Mouse (Mus musculus) limb, embryonic 11.5 days (tissue): Measurements from ENCODE around the gene Rnf10. TPM values are rescaled to one million over a fixed set of nuclear protein-coding genes. Genes with fewer than 3 reads are reported as not detected.

ENCODE experiments used
- ATAC-seq: fragments of 200-750 bp; cut with Nextera tagmentation; 2 replicates; pipeline ENCODE4 v1.8.0; 2017; ENCODE audit warnings: low read depth; ENCODE audit not compliant: insufficient number of reproducible peaks, low FRiP score, low TSS enrichment
- DNase-seq: peaks from one replicate; pipeline ENCODE4 v3.0.0-alpha.2; 2015; ENCODE audit warnings: low spot score
- H3K27ac ChIP-seq: fragments of 300-500 bp; sonication (generic); replicated peaks from 2 replicates; pipeline ENCODE4 v1.5.1; 2014; ENCODE audit warnings: low read depth, mild to moderate bottlenecking, low read length
- H3K27me3 ChIP-seq: fragments of 300-500 bp; sonication (generic); 2 replicates; pipeline ENCODE4 v1.6.1; 2014; ENCODE audit warnings: mild to moderate bottlenecking, low read length, mixed read lengths; ENCODE audit not compliant: control insufficient read depth, insufficient read depth
- H3K36me3 ChIP-seq: fragments of 300-500 bp; sonication (generic); 2 replicates; pipeline ENCODE4 v1.6.1; 2014; ENCODE audit warnings: mild to moderate bottlenecking, low read length, moderate library complexity, mixed read lengths; ENCODE audit not compliant: control insufficient read depth, insufficient read depth
- H3K4me1 ChIP-seq: fragments of 300-500 bp; sonication (generic); 2 replicates; pipeline ENCODE4 v1.6.1; 2014; ENCODE audit warnings: low read length, mixed read lengths; ENCODE audit not compliant: control insufficient read depth, insufficient read depth
- H3K4me2 ChIP-seq: fragments of 300-500 bp; sonication (generic); 2 replicates; pipeline ENCODE4 v1.6.1; 2014; ENCODE audit warnings: low read depth, mild to moderate bottlenecking, moderate library complexity; ENCODE audit not compliant: severe bottlenecking
- H3K4me3 ChIP-seq: fragments of 300-500 bp; sonication (generic); 2 replicates; pipeline ENCODE4 v1.5.1; 2014; ENCODE audit warnings: low read depth, low read length
- H3K9ac ChIP-seq: fragments of 300-500 bp; sonication (generic); 2 replicates; pipeline ENCODE4 v1.6.1; 2014; ENCODE audit warnings: mild to moderate bottlenecking, low read length
- H3K9me3 ChIP-seq: fragments of 300-500 bp; sonication (generic); 2 replicates; pipeline ENCODE4 v1.6.1; 2016; ENCODE audit warnings: low read length; ENCODE audit not compliant: control insufficient read depth
- WGBS: fragments of 180-500 bp; shearing (Covaris S2); extraction: QIAGEN DNeasy Blood & Tissue Kit; methylation state at CpG from one replicate; pipeline ENCODE4 v1.1.7; 2014; 5-methylcytosine and 5-hydroxymethylcytosine counted together
- polyA plus RNA-seq: library from polyadenylated mRNA; unstranded; fragments of >200 nt; fragmentation: Nextera tagmentation; extraction: Ambion mirVana; gene quantifications from 2 replicates; pipeline ENCODE4 v1.2.1, GENCODE M21; 2014

Gene Rnf10
- polyA plus RNA-seq, 1 experiment from 2014 or later = 77.5 TPM

GRCm38 (mm10) chr5:115215273-115216185 is 57.2 kb downstream of the Rnf10 start:
- Histone ChIP-seq H3K4me2 (peak overlapping the region; percentile 62), H3K36me3 (no peaks in the 10 kb centered on the region), H3K27ac (no peak overlapping the region), H3K9me3 (no peaks in the 10 kb centered on the region), H3K4me1 (peaks cover 4% of the 10 kb centered on the region; the same call in 1 of the 2 replicates), H3K9ac (peak overlapping the region; percentile 62), H3K4me3 (peak overlapping the region; percentile 30), H3K27me3 (no peaks in the 10 kb centered on the region)
- DNase-seq (peak; percentile 34), ATAC-seq (peak; percentile 40; the same call in 1 of the 2 replicates)
- 26% methylated on average over 27 of the region's 27 CpGs for WGBS

- Histone ChIP-seq H3K36me3 (no peaks in the 10 kb centered on the region), H3K27me3 (no peaks in the 10 kb centered on the region), H3K9me3 (no peaks in the 10 kb centered on the region), H3K27ac (no peak overlapping the region), H3K4me2 (peak overlapping the region; percentile 62), H3K9ac (peak overlapping the region; percentile 62), H3K4me1 (peaks cover 4% of the 10 kb centered on the region; the same call in 1 of the 2 replicates), H3K4me3 (peak overlapping the region; percentile 30)
- ATAC-seq = peak; percentile 59; the same call in 1 of the 2 replicates
- DNase-seq = peak; percentile 76
- WGBS = 1% methylated on average over 17 of the region's 17 CpGs
These were observed 57.8 kb downstream of the Rnf10 start for GRCm38 (mm10) chr5:115214864-115215263.

GRCm38 (mm10) chr5:115212861-115213260 is 59.8 kb downstream of the Rnf10 start:
- Histone ChIP-seq H3K36me3 (no peaks in the 10 kb centered on the region), H3K27ac (no peak overlapping the region), H3K4me3 (no peak overlapping the region), H3K9me3 (no peaks in the 10 kb centered on the region), H3K9ac (no peak overlapping the region), H3K27me3 (no peaks in the 10 kb centered on the region), H3K4me2 (no peak overlapping the region), H3K4me1 (peaks cover 4% of the 10 kb centered on the region; the same call in 1 of the 2 replicates)
- DNase-seq (no peak), ATAC-seq (no peak)
- WGBS = 56% methylated on average over 4 of the region's 4 CpGs

- Histone ChIP-seq H3K27ac (no peak overlapping the region), H3K9me3 (no peaks in the 10 kb centered on the region), H3K4me2 (no peak overlapping the region), H3K36me3 (no peaks in the 10 kb centered on the region), H3K27me3 (no peaks in the 10 kb centered on the region), H3K4me1 (peaks cover 4% of the 10 kb centered on the region; the same call in 1 of the 2 replicates), H3K9ac (no peak overlapping the region), H3K4me3 (no peak overlapping the region)
- ATAC-seq (no peak), DNase-seq (no peak)
- WGBS = 82% methylated on average over 9 of the region's 9 CpGs
These were observed 60.2 kb downstream of the Rnf10 start for GRCm38 (mm10) chr5:115212451-115212850.

- no peak overlapping the region for H3K4me2 ChIP-seq
- no peak for ATAC-seq
- H3K4me1 ChIP-seq = peaks cover 2% of the 10 kb centered on the region; the same call in 1 of the 2 replicates
- no peaks in the 10 kb centered on the region for H3K9me3 ChIP-seq
- no peak overlapping the region for H3K27ac ChIP-seq
- H3K4me3 ChIP-seq = no peak overlapping the region
- peak; percentile 70 for DNase-seq
- no peaks in the 10 kb centered on the region for H3K27me3 ChIP-seq
- no peak overlapping the region for H3K9ac ChIP-seq
- H3K36me3 ChIP-seq = no peaks in the 10 kb centered on the region
- WGBS = 4% methylated on average over 1 of the region's 1 CpGs
These were observed 62.3 kb downstream of the Rnf10 start for GRCm38 (mm10) chr5:115210380-115210779.

- ATAC-seq = no peak
- Histone ChIP-seq H3K4me1 (peaks cover 5% of the 10 kb centered on the region; the same call in 1 of the 2 replicates), H3K4me2 (no peak overlapping the region), H3K9me3 (no peaks in the 10 kb centered on the region), H3K27ac (no peak overlapping the region), H3K27me3 (no peaks in the 10 kb centered on the region), H3K36me3 (no peaks in the 10 kb centered on the region), H3K9ac (no peak overlapping the region), H3K4me3 (no peak overlapping the region)
- 57% methylated on average over 5 of the region's 5 CpGs for WGBS
- no peak for DNase-seq
These were observed 64.1 kb downstream of the Rnf10 start for GRCm38 (mm10) chr5:115208601-115209000.

GRCm38 (mm10) chr5:115207892-115208291 is 64.8 kb downstream of the Rnf10 start:
- DNase-seq (no peak), ATAC-seq (no peak)
- Histone ChIP-seq H3K9ac (no peak overlapping the region), H3K4me3 (no peak overlapping the region), H3K36me3 (no peaks in the 10 kb centered on the region), H3K27ac (no peak overlapping the region), H3K4me2 (no peak overlapping the region), H3K27me3 (no peaks in the 10 kb centered on the region), H3K4me1 (peaks cover 5% of the 10 kb centered on the region; the same call in 1 of the 2 replicates), H3K9me3 (no peaks in the 10 kb centered on the region)
- WGBS = 14% methylated on average over 10 of the region's 16 CpGs

- H3K9me3 ChIP-seq = no peaks in the 10 kb centered on the region
- ATAC-seq = no peak
- H3K36me3 ChIP-seq = no peaks in the 10 kb centered on the region
- H3K9ac ChIP-seq = no peak overlapping the region
- H3K4me3 ChIP-seq = no peak overlapping the region
- DNase-seq = no peak
- WGBS = 61% methylated on average over 5 of the region's 5 CpGs
- peaks cover 5% of the 10 kb centered on the region; the same call in 1 of the 2 replicates for H3K4me1 ChIP-seq
- H3K27me3 ChIP-seq = no peaks in the 10 kb centered on the region
- H3K27ac ChIP-seq = no peak overlapping the region
- H3K4me2 ChIP-seq = no peak overlapping the region
These were observed 65.5 kb downstream of the Rnf10 start for GRCm38 (mm10) chr5:115207244-115207643.
